Mouse (Mus musculus): ENCODE measurements around the gene Adcy4.

- TF ChIP-seq POLR2A (IDR thresholded peaks at IDR 0.05; ENCODE audit: insufficient read depth, low read depth, low read length): no peak
- TF ChIP-seq CTCF (IDR thresholded peaks at IDR 0.05): no peak
These were observed 63.2 kb downstream of the Adcy4 start for GRCm38 (mm10) chr14:55720666-55721065.
